Mouse (Mus musculus) hindbrain, embryonic 16.5 days (tissue): ENCODE results near the gene Ryr3. TPM values are rescaled to one million over a fixed set of nuclear protein-coding genes. Genes with fewer than 3 reads are reported as not detected.
"Not testable (repeated sequence)": the region's sequence is repeated elsewhere in the genome, so short reads cannot be mapped to it uniquely, and the experiment has no call there.

Source experiments
- ATAC-seq: fragments of 200-750 bp; cut with Nextera tagmentation; 2 replicates; pipeline ENCODE4 v1.8.0; 2017; ENCODE audit warnings: moderate TSS enrichment, moderate library complexity
- H3K27ac ChIP-seq: fragments of 300-500 bp; sonication (generic); 2 replicates; pipeline ENCODE4 v1.5.1; 2014; ENCODE audit warnings: low read depth, mild to moderate bottlenecking, control low read depth, low read length, moderate library complexity
- H3K27me3 ChIP-seq: fragments of 300-500 bp; sonication (generic); replicated peaks from 2 replicates; pipeline ENCODE4 v1.6.1; 2014; ENCODE audit warnings: low read length; ENCODE audit not compliant: control insufficient read depth, insufficient read depth
- H3K36me3 ChIP-seq: fragments of 300-500 bp; sonication (generic); 2 replicates; pipeline ENCODE4 v1.6.1; 2014; ENCODE audit warnings: mild to moderate bottlenecking, low read length, moderate library complexity, mixed read lengths; ENCODE audit not compliant: control insufficient read depth, insufficient read depth
- H3K4me1 ChIP-seq: fragments of 300-500 bp; sonication (generic); 2 replicates; pipeline ENCODE4 v1.6.1; 2014; ENCODE audit warnings: low read depth, low read length; ENCODE audit not compliant: control insufficient read depth, insufficient read depth
- H3K4me2 ChIP-seq: fragments of 300-500 bp; sonication (generic); 2 replicates; pipeline ENCODE4 v1.6.1; 2014; ENCODE audit warnings: mild to moderate bottlenecking, low read length, control low read depth, moderate library complexity
- H3K4me3 ChIP-seq: fragments of 300-500 bp; sonication (generic); 2 replicates; pipeline ENCODE4 v1.5.1; 2014; ENCODE audit warnings: mild to moderate bottlenecking, low read length, control low read depth, moderate library complexity
- H3K9ac ChIP-seq: fragments of 300-500 bp; sonication (generic); 2 replicates; pipeline ENCODE4 v1.6.1; 2014; ENCODE audit warnings: low read depth, mild to moderate bottlenecking, control low read depth, low read length, moderate library complexity
- H3K9me3 ChIP-seq: fragments of 300-500 bp; sonication (generic); 2 replicates; pipeline ENCODE4 v1.6.1; 2014; ENCODE audit warnings: mild to moderate bottlenecking, low read length, moderate library complexity; ENCODE audit not compliant: control insufficient read depth
- WGBS: fragments of 180-500 bp; shearing (Covaris S2); extraction: QIAGEN DNeasy Blood & Tissue Kit; methylation state at CpG from one replicate; pipeline ENCODE4 v1.1.7; 2014; 5-methylcytosine and 5-hydroxymethylcytosine counted together
- polyA plus RNA-seq: library from polyadenylated mRNA; unstranded; fragments of >200 nt; fragmentation: Nextera tagmentation; extraction: Ambion mirVana; gene quantifications from 2 replicates; pipeline ENCODE4 v1.2.1, GENCODE M21; 2015

The Ryr3 gene
- polyA plus RNA-seq, 1 experiment from 2014 or later = 7.6 TPM

DNA sequence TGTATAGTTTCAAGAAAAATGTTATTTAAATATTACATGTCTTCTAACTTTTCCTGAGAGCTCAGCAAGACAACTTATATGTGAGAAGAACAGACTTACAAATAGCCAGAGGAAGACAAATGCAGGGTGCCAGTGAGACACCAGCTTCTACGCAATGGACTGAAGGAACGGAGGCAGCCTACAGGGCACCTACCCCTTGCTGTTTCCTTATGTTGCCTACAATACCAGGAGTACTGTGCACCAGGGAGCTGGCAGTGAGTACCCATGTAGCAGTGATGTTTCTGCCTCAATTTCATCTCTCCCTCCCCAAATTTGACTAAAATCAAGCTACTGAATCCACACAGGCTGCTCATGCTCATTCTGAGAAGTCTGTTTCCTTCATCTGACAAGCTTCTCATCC is 100.1 kb downstream of the Ryr3 start:
- ATAC-seq = no peak

DNA sequence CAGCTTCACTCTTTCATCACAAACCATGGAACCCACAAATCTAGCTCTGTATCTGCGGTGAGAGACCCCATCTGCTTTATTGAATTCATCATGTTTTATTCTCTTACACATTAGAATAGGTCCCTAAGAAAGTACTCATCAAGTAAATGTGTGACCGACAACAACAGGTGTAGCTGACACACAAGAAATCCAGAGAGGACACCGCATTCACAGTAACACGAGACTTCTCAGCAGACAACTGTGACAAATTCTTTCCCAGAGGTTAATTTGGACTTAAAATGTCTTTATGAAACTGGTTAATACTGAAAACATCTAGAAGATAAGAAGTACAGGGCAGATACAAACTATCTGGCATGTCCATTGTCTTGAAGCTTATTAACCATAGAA is 101.0 kb downstream of the Ryr3 start:
- no peak for ATAC-seq
- Histone ChIP-seq H3K36me3 (no peaks in the 10 kb centered on the region), H3K4me2 (no peak overlapping the region), H3K4me3 (no peak overlapping the region), H3K4me1 (no peaks in the 10 kb centered on the region), H3K9me3 (no peaks in the 10 kb centered on the region), H3K27ac (no peak overlapping the region), H3K9ac (no peak overlapping the region), H3K27me3 (no peaks in the 10 kb centered on the region)
- 90% methylated on average over 4 of the region's 4 CpGs for WGBS

More for the DNA sequence above, 100.1 kb downstream of the Ryr3 start:
- no peak overlapping the region for H3K4me3 ChIP-seq
- no peak overlapping the region for H3K4me2 ChIP-seq
- no peaks in the 10 kb centered on the region for H3K9me3 ChIP-seq
- no peaks in the 10 kb centered on the region for H3K4me1 ChIP-seq
- H3K36me3 ChIP-seq = no peaks in the 10 kb centered on the region
- H3K27me3 ChIP-seq = no peaks in the 10 kb centered on the region
- no peak overlapping the region for H3K27ac ChIP-seq
- H3K9ac ChIP-seq = no peak overlapping the region
- WGBS = 81% methylated on average over 2 of the region's 2 CpGs

DNA sequence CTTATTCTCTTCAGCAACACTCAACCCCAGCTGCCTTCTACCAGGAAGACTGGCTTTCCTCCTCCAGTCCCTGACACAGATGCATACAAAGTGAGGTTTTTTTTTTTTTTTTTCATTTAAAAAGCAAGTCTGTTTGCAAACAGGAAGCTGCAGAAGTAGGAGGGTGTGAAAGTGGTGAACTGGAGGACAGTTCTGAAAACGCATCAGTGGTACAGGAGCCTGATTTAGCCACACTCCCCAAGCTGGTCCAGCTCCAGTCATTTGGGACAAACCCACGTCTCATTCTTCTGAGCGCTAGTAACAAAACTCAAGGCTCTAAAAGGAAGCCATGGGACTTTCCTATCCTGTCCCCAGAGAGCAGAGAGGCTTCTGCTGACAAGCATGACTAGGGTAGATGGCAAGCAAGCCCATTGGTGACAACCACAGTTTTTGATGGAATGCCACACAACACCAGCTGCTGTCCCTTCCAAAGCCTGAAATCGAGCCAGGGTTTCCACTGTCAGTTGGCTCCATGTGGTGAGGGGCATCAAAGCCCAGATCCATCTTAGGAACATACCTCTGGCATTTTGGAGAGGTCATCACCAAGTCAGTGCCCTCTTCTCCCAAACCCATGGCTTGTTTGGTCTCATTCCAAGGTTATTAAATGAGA is 101.5 kb downstream of the Ryr3 start:
- no peaks in the 10 kb centered on the region for H3K4me1 ChIP-seq
- H3K9ac ChIP-seq = no peak overlapping the region
- ATAC-seq = no peak
- H3K27me3 ChIP-seq = no peaks in the 10 kb centered on the region
- H3K27ac ChIP-seq = no peak overlapping the region
- no peaks in the 10 kb centered on the region for H3K9me3 ChIP-seq
- H3K4me2 ChIP-seq = no peak overlapping the region
- WGBS = 84% methylated on average over 4 of the region's 4 CpGs
- no peak overlapping the region for H3K4me3 ChIP-seq
- no peaks in the 10 kb centered on the region for H3K36me3 ChIP-seq

DNA sequence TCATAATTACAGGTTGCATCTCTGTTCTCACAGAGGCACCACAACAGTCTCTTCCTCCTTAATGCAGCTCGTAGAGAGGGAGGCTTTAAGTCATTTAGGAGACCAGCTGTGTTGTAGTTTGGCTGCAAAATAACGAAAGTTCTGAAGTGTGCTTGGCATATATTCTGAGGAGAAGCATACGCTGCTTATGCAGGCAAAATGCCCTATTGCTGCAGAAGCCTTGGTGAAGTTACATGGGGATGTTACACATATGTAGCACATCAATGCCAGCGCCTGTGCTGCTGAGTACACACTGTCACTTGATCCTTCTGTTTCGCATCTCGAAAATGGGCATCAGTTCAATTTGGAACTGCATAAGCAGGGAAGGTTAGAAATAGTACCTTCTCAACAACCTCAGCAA is 112.3 kb downstream of the Ryr3 start:
- H3K27me3 ChIP-seq = no peaks in the 10 kb centered on the region
- WGBS = 88% methylated on average over 6 of the region's 6 CpGs

DNA sequence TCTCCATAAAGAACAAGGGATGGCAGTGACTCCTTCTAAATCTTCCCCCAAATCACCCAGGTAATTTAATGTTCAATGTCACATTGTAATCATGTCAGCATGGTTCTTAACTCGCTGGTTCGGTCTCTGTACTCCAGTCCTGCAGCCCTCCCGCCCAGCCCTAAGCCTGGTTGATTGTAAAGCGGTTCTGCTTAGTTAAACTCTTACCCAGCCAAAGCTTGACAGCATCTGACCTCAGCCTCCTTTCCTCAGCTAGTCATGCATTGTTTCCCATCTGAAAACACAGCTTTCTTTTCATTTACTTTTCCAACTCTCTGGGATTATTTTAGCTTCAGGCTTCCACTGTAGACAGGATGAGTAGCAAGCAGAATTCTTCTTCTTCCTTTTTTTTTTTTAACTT is 121.7 kb downstream of the Ryr3 start:
- Histone ChIP-seq H3K4me1 (no peaks in the 10 kb centered on the region), H3K27ac (no peak overlapping the region), H3K9ac (no peak overlapping the region), H3K4me2 (no peak overlapping the region), H3K9me3 (no peaks in the 10 kb centered on the region), H3K36me3 (no peaks in the 10 kb centered on the region), H3K27me3 (no peaks in the 10 kb centered on the region), H3K4me3 (no peak overlapping the region)
- no peak for ATAC-seq
- WGBS = 70% methylated on average over 4 of the region's 4 CpGs

More for the DNA sequence above, 112.3 kb downstream of the Ryr3 start:
- Histone ChIP-seq H3K4me1 (no peaks in the 10 kb centered on the region), H3K36me3 (no peaks in the 10 kb centered on the region), H3K4me3 (no peak overlapping the region), H3K4me2 (no peak overlapping the region), H3K27ac (no peak overlapping the region), H3K9ac (no peak overlapping the region), H3K9me3 (no peaks in the 10 kb centered on the region)
- ATAC-seq = no peak

DNA sequence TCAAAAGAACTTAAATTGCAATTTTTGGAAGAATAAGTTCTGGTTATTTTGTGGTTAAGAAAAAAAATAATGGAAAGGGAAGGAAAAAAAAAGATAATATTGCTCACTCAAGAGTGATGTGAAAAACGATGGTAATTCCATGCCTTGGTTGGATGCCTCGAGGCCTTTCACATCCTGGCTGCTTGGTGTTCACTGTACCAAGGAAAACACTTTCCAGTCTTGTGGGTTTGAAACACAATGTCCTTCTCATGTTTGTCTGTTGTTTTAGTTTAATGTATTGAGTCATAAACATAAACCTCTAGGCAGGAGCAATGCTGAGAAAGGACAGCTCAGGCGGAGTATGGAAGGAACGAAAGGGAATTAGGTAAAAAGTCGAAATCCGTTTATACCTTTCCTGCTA is 122.8 kb downstream of the Ryr3 start:
- WGBS = 83% methylated on average over 6 of the region's 6 CpGs
- Histone ChIP-seq H3K9me3 (no peaks in the 10 kb centered on the region), H3K27me3 (no peaks in the 10 kb centered on the region), H3K36me3 (no peaks in the 10 kb centered on the region), H3K4me3 (no peak overlapping the region), H3K4me2 (no peak overlapping the region), H3K27ac (no peak overlapping the region), H3K4me1 (no peaks in the 10 kb centered on the region), H3K9ac (no peak overlapping the region)
- ATAC-seq = no peak

DNA sequence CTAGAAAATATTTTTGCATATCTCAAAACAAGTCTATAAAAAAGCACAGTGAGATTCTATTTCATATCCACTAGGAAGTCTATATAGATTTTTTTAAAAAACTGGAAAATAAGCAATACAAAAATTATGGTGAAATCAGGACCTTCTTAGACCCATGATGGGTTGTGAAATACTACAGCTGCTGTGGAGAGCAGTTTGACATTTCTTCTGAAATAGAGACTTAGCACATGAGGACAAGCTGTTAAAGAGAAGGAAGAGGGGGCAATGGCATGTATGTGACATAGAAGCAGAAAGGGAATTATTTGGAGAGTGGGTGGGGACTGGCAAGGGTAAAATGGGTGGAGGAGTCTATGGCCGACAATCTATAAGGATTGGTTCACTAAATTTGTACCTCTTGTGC is 124.1 kb downstream of the Ryr3 start:
- WGBS = 89% methylated on average over 1 of the region's 1 CpGs

DNA sequence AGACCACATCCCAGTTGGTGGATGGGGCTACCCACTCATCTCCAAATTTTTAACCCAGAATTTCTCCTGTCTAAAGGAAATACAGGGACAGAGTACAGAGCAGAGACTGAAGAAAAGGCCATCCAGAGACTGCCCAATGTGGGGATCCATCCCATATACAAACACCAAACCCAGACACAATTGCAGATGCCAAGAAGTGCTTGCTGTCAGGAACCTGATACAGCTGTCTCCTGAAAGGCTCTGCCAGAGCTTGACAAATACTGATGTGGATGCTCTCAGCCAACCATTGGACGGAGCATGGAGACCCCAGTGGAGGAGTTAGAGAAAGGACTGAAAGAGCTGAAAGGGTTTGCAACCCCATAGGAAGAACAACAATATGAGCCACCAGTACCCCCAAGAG is 125.6 kb downstream of the Ryr3 start:
- not testable (repeated sequence) for H3K4me1 ChIP-seq, H3K4me2 ChIP-seq, H3K27ac ChIP-seq, H3K9ac ChIP-seq, H3K27me3 ChIP-seq, H3K9me3 ChIP-seq, ATAC-seq, H3K4me3 ChIP-seq, H3K36me3 ChIP-seq
- WGBS = 73% methylated on average over 1 of the region's 1 CpGs

More for the DNA sequence above, 124.1 kb downstream of the Ryr3 start:
- Histone ChIP-seq H3K9ac (no peak overlapping the region), H3K27ac (no peak overlapping the region), H3K36me3 (no peaks in the 10 kb centered on the region), H3K4me1 (no peaks in the 10 kb centered on the region), H3K27me3 (no peaks in the 10 kb centered on the region), H3K4me2 (no peak overlapping the region), H3K9me3 (no peaks in the 10 kb centered on the region), H3K4me3 (no peak overlapping the region)
- no peak for ATAC-seq

DNA sequence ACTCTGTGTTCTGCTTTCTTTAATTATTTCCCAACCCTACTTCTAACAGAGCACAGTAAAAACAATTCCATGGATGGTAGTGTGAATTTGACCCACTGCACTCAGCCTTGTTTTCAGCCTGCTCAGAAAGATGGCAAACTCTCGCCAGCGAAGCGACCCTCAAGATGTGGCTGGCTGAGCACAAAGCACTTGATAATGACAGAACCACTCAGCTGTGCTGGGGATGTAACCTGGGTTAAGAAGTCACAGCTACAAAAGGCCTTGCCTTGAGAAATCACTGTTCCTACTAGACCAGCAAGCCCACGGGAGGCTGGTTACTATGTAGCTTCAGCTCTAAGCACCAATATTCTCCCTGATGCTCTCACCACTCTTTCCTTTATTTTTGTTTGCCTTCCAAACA is 140.5 kb downstream of the Ryr3 start:
- Histone ChIP-seq H3K9me3 (no peaks in the 10 kb centered on the region), H3K4me2 (no peak overlapping the region), H3K27me3 (no peaks in the 10 kb centered on the region), H3K4me1 (no peaks in the 10 kb centered on the region), H3K9ac (no peak overlapping the region), H3K4me3 (no peak overlapping the region), H3K27ac (no peak overlapping the region), H3K36me3 (no peaks in the 10 kb centered on the region)
- no peak for ATAC-seq
- WGBS = 76% methylated on average over 4 of the region's 4 CpGs

DNA sequence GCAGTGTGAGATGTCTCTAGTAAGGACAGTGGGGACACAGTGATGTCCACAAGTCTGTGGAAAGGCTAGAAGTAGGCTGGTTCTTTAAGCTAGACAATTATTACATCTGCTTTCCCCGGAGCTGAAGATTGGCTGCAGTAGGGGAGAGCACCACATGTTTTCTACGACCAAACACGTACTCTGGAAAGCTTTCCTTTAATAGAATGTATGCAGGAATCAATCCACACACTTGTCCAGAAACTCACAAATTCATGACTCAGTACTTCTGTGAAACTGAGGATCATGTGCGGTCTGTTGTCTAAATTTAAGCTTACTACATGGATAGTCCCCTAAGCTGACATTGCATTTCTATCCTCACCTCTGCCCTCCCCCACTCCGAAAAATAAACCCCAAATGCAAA is 157.5 kb downstream of the Ryr3 start:
- H3K27me3 ChIP-seq = no peaks in the 10 kb centered on the region
- no peak overlapping the region for H3K9ac ChIP-seq
- no peak overlapping the region for H3K4me3 ChIP-seq
- H3K36me3 ChIP-seq = no peaks in the 10 kb centered on the region
- WGBS = 84% methylated on average over 5 of the region's 5 CpGs
- ATAC-seq = no peak
- H3K9me3 ChIP-seq = no peaks in the 10 kb centered on the region
- H3K27ac ChIP-seq = no peak overlapping the region
- H3K4me2 ChIP-seq = no peak overlapping the region
- H3K4me1 ChIP-seq = no peaks in the 10 kb centered on the region
